Mouse (Mus musculus) activated CD4-positive, CD25-positive, alpha-beta regulatory T cell, adult 4 months (primary cell): ENCODE results near the gene Abhd17a. TPM values are rescaled to one million over a fixed set of nuclear protein-coding genes. Genes with fewer than 3 reads are reported as not detected.
A peak's percentile ranks its signal among the peaks of the same experiment; 100 is the strongest.

Source experiments
- ATAC-seq: one replicate; pipeline ENCODE4 v1.8.0; 2017
- polyA plus RNA-seq, 2 experiments: library from polyadenylated mRNA; unstranded; fragments of 100-300 nt; shearing (Covaris generic); gene quantifications; one replicate each; pipeline ENCODE4 v1.2.1; 2017

Gene Abhd17a
- polyA plus RNA-seq, 2 experiments from 2014 or later: 9.4 to 11.8 TPM

DNA sequence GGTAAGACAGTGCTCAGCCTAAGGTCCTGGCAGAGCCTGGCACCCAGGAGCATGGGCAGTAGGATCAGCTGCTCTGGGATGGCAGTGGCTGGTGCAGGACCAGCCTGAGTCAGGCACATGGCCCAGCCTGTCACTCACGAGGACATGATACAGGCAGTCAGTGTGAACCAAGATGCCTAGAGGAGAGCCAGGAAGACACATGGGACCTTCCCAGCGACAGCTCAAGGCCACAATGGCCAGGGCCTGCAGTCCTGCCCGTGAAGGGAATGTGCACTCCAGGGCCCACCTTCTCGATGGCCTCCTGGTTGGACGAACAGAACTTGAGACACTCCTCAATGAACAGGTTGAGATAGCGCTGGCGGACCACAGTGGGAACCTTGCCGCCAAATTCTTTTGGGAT is 44.6 kb downstream of the Abhd17a start:
- no peak for ATAC-seq

DNA sequence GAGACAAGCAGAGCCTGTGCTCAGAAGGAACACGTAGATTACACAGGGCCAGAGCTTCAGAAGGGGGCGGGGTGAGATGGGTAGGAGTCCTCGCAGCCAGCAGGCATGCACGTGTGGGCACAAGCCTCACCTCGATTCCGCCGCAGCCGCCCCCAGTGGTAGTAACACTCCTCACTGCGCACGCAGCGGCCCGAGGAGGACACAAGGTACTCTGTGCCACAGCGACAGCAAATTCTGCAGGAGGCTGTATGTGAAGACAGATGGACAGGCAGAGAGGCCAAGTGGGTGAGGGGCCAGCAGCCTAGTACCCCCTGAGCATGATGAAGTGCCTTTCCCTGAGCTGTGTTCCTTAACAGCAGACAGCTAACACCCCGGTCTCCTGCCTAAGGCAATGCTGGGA is 46.3 kb downstream of the Abhd17a start:
- no peak for ATAC-seq

DNA sequence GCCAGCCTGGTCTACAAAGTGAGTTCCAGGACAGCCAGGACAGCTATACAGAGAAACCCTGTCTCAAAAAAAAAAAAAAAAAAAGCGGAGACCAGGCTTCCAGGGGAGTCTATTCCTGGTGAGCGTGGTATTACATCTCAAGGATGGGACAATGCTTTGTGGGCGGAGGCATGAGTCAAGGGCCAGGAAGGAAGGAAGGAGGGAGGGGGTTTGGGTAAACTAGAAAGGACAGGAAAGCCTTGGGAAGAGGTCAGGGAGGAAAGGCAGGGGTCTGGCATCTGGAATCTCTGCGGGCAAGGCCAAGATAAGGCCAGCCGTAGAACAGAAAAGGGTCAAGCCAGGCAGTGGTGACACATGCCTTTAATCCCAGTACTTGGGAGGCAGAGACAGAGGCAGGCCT is 50.6 kb downstream of the Abhd17a start:
- ATAC-seq: no peak

DNA sequence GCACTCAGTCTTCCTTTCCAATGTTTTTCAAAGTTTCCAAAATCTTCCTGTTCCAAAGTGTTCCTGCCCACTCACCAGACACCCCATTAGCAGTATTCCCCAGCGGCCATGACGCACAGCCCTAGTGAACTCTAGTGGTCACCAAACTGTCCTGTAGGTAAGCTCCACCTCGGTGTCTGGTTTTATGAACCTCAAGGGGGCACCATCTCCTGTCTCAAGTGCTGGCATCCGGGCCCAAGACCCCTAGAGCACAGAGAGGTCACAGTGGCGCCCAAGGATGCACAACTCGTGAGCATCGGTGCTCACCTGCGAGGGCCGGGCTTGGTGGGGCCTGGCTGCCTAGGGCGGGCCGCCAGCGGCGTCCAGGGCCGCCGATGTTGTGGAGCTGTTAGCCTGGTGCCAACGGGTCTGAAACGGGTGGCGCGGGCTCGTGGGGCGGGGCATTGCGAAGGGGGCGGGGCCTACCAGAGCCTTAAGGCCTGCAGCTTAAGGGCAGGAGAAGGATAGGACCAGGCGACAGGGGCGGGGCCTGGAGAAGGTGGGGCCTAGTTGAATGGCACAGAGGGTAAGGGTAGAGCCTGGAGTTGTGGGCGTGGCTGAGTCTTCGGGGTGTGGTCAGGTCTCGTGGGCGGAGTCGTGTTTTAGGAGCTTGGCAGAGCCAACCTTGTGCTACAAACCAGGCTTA is 51.3 kb downstream of the Abhd17a start, which contains the start of gene Atp8b3:
TSS of gene Atp8b3 (minus strand) at position 415 of the 685 bp plus-strand sequence.
- ATAC-seq: peak; percentile 73

DNA sequence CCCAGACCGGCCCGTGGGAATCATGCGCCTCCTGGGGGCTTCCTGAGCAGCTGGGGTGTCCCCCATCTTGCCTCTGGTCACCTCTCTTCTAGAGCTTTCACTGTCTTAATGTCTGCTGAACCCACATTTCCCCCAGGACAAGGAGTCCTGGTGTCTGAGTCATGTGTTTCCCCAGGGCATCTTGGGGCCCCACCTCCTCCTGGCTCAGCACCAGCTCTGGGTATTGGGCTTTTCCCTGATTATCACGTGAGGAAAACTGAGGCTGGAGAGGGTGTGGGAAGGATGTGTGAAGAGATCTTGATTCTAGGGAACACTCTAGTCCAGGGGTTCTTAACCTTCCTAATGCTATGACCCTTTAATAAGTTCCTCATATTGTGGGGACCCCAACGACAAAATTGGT is 52.0 kb downstream of the Abhd17a start:
- ATAC-seq: no peak

DNA sequence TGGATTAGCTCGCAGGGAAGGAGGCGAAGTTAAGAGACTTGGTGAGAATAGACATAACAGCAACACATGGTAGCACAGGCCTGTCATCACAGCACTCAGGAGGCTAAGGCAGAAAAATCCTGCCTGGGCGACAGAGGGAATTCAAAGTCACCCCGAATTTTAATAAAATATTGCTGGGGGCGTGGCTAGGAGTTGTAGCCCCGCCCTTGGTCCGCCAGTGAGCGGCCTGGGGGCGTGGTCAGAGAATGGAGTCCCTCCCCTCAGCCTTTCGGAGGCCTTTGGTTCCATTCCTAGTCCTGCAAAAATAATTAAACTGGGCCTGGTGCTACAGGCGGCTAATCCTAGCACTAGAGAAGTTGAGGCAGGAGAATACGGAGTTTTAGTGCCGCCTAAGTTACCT is 54.4 kb downstream of the Abhd17a start:
- ATAC-seq: no peak

DNA sequence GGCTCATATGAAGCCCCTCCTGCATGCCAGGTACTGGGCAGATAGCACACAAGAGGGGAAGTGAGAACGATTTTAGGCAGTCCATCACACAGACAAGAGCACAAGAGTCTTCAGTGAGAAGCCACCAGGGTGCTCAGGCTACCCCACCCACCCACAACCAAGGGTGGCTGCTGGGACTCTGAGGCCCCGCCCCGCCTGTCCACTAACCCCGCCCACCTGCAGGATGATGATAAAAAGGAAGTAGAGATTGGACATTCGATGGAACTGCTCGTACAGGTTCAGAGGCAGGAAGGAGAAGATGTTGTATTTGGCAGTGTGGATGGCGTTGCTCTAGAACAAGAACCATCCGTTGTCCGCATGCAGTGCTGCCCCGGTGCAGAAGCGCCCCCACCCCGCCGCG is 55.1 kb downstream of the Abhd17a start:
- no peak for ATAC-seq

DNA sequence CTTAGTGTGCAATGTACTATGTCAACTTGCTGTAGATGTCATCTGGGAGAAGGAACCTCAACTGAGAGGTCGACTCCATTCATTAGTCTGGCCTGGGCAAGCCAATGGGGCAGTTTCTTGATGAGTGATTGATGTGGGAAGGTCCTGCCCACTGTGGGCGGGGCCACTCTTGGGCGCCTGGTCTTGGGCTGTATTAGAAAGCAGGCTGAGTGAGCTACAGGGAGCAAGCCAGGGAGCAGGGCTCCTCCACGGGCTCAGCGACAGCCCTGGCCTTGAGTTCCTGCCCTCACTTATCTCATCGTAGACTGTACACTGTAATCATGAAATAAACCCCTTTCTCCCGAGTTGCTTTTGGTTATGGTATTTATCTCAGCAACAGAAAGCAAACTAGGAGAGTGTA is 56.4 kb downstream of the Abhd17a start:
- ATAC-seq: no peak

Other genes with a start within 250 kb of the Abhd17a start
- not detected for gene Adamtsl5, start 241.9 kb downstream of the Abhd17a start, polyA plus RNA-seq
- not detected for gene Plk5, start 233.9 kb downstream of the Abhd17a start, polyA plus RNA-seq
- gene Mex3d, start 202.7 kb downstream of the Abhd17a start, polyA plus RNA-seq: 1 to 10 TPM in 1 of 2 experiments, under 1 TPM in 1; 0.62 to 1.2 TPM
- 10 to 100 TPM; 23.6 to 32.0 TPM for gene Mbd3, start 190.8 kb downstream of the Abhd17a start, polyA plus RNA-seq
- gene Uqcr11, start 183.5 kb downstream of the Abhd17a start, polyA plus RNA-seq: 100 to 1,000 TPM; 327 to 363 TPM
- gene Tcf3, start 156.7 kb downstream of the Abhd17a start, polyA plus RNA-seq: 10 to 100 TPM in 1 of 2 experiments, 1 to 10 TPM in 1; 9.3 to 10.7 TPM
- gene Onecut3, start 95.5 kb downstream of the Abhd17a start, polyA plus RNA-seq: not detected
- gene Atp8b3, start 51.2 kb downstream of the Abhd17a start, polyA plus RNA-seq: not detected
- 10 to 100 TPM; 13.0 to 13.4 TPM for gene Rexo1, start 28.8 kb downstream of the Abhd17a start, polyA plus RNA-seq
- gene Klf16, start 13.0 kb downstream of the Abhd17a start, polyA plus RNA-seq: 1 to 10 TPM; 5.2 to 8.1 TPM
- 100 to 1,000 TPM; 104 to 107 TPM for gene Scamp4, start 12.5 kb upstream of the Abhd17a start, polyA plus RNA-seq
- gene Adat3, start 12.5 kb upstream of the Abhd17a start, polyA plus RNA-seq: 1 to 10 TPM; 2.5 to 3.7 TPM
- gene Gm49322, start 15.7 kb upstream of the Abhd17a start, polyA plus RNA-seq: 10 to 100 TPM in 1 of 2 experiments, 1 to 10 TPM in 1; 9.5 to 11.5 TPM
- gene Csnk1g2, start 32.5 kb upstream of the Abhd17a start, polyA plus RNA-seq: 10 to 100 TPM; 13.3 to 16.1 TPM
- 1 to 10 TPM; 5.5 to 6.1 TPM for gene Btbd2, start 66.7 kb upstream of the Abhd17a start, polyA plus RNA-seq
- gene Mknk2, start 87.8 kb upstream of the Abhd17a start, polyA plus RNA-seq: 10 to 100 TPM; 56.1 to 64.2 TPM
- gene Mob3a, start 111.6 kb upstream of the Abhd17a start, polyA plus RNA-seq: 100 to 1,000 TPM; 212 to 221 TPM
- gene Izumo4, start 111.8 kb upstream of the Abhd17a start, polyA plus RNA-seq: 10 to 100 TPM; 80.1 to 96.5 TPM
- gene Ap3d1, start 151.9 kb upstream of the Abhd17a start, polyA plus RNA-seq: 10 to 100 TPM; 22.7 to 24.0 TPM
- 10 to 100 TPM; 13.6 to 18.0 TPM for gene Dot1l, start 164.9 kb upstream of the Abhd17a start, polyA plus RNA-seq
- 10 to 100 TPM; 18.9 to 19.9 TPM for gene Sf3a2, start 207.9 kb upstream of the Abhd17a start, polyA plus RNA-seq
- 100 to 1,000 TPM; 121 to 156 TPM for gene Plekhj1, start 208.3 kb upstream of the Abhd17a start, polyA plus RNA-seq
- gene Amh, start 214.9 kb upstream of the Abhd17a start, polyA plus RNA-seq: not detected
- not detected for gene Jsrp1, start 223.2 kb upstream of the Abhd17a start, polyA plus RNA-seq
- 1,000 to 10,000 TPM; 1,826 to 2,667 TPM for gene Oaz1, start 236.3 kb upstream of the Abhd17a start, polyA plus RNA-seq